In the genomic region with DNA sequence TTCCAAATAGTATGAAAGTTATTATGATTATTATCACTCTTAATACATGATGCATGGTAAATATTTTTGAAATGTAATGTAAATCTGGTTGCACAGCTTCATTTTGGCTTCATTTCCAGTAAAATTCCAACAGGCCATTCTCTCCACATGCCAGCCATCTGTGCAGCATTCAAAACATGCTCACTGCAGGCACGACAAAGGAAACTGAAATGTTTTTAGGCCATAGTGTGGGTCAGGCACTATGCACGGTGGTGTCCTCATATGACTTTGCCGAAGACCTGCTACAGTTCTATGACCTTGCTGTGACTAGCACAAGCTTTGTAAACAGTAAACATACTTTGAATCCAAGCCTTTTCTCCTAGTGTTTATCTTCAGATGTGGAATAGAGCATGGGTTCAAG, we compare ENCODE assay signal across 30 mouse cellular contexts.
A peak's percentile ranks its signal among the peaks of the same experiment; 100 is the strongest.
DNase-seq lines count a peak whose midpoint lies in the region; ATAC-seq and TF ChIP-seq lines count a peak whose summit lies in the region.
"Had no signal": no experiment of that assay in that cellular context is flagged by ENCODE, and none has a peak within 500 bp of the region (broad histone marks: within the 10 kb centered on the region; RNA-seq: fewer than 3 reads in every experiment).

No protein-coding gene starts in this region.

- no peak for TF ChIP-seq CTCF in lung, embryonic 14.5 days (IDR thresholded peaks at IDR 0.05; ENCODE audit: low read depth)

- H3K4me2 ChIP-seq in lung, embryonic 14.5 days: no peak overlapping the region
- H3K4me2 ChIP-seq: embryonic facial prominence, embryonic 15.5 days; heart, embryonic 12.5 days; hindbrain, embryonic 15.5 days; midbrain, embryonic 11.5 days; neural tube, embryonic 12.5 days had no signal

- ATAC-seq in cerebellum, adult (ENCODE audit: insufficient number of reproducible peaks, low FRiP score, low TSS enrichment): peak; percentile 80
- ATAC-seq in lung, embryonic 14.5 days (ENCODE audit: insufficient read depth): peak; percentile 69; the same call in 1 of the 2 replicates
- ATAC-seq: forebrain, embryonic 16.5 days; inflammation-experienced regulatory T-cells, adult 6 months; midbrain, embryonic 16.5 days had no signal

- H3K27me3 ChIP-seq in lung, embryonic 14.5 days (ENCODE audit: insufficient read depth, low read length): no peaks in the 10 kb centered on the region
- H3K27me3 ChIP-seq: CH12.LX; embryonic facial prominence, embryonic 15.5 days; heart, embryonic 12.5 days; hindbrain, embryonic 15.5 days; neural tube, embryonic 12.5 days had no signal

- no peak overlapping the region for H3K4me3 ChIP-seq in lung, embryonic 14.5 days (ENCODE audit: low read depth, low read length)
- H3K4me3 ChIP-seq: embryonic facial prominence, embryonic 15.5 days; gastrocnemius, adult 2 months; heart, embryonic 12.5 days; hindbrain, embryonic 10.5 days; hindbrain, embryonic 15.5 days; myocyte; neural tube, embryonic 12.5 days had no signal

- no peak for DNase-seq in cerebellum, postnatal 4 days (ENCODE audit: low spot score in 2 of 2)
- DNase-seq in lung, embryonic 14.5 days: peak; percentile 48
- no peak for DNase-seq in lung, postnatal 10 days
- peak; percentile 54 to 65 for DNase-seq in cerebellum, postnatal 10 days
- no peak for DNase-seq in MN1 (ENCODE audit: low spot score)
- no peak for DNase-seq in heart, adult 9 months (ENCODE audit: low spot score in 2 of 2)
- DNase-seq in thymus, postnatal 36 days: no peak
- DNase-seq: adrenal gland, adult 8-10 months; gastrocnemius, adult 2 months; gastrocnemius, postnatal 36 days; heart, adult 18-20 months; kidney, adult 11 months; kidney, postnatal 14 days; lung, adult 2 months; right cerebral cortex, adult 18-20 months; spleen, adult 18-20 months; thymus, postnatal 14 days had no signal

- no peaks in the 10 kb centered on the region for H3K36me3 ChIP-seq in lung, embryonic 14.5 days (ENCODE audit: insufficient read depth)
- H3K36me3 ChIP-seq: embryonic facial prominence, embryonic 15.5 days; heart, embryonic 12.5 days; hindbrain, embryonic 10.5 days; hindbrain, embryonic 15.5 days; neural tube, embryonic 12.5 days had no signal

- H3K9ac ChIP-seq in lung, embryonic 14.5 days: no peak overlapping the region
- H3K9ac ChIP-seq: embryonic facial prominence, embryonic 15.5 days; heart, embryonic 12.5 days; hindbrain, embryonic 15.5 days; liver, embryonic 14.5 days; neural tube, embryonic 12.5 days had no signal

- 43% methylated on average over 3 of the region's 3 CpGs for WGBS in lung, embryonic 14.5 days

- H3K4me1 ChIP-seq in lung, embryonic 14.5 days (ENCODE audit: insufficient read depth): no peaks in the 10 kb centered on the region
- H3K4me1 ChIP-seq: embryonic facial prominence, embryonic 15.5 days; heart, embryonic 12.5 days; hindbrain, embryonic 10.5 days; neural tube, embryonic 12.5 days had no signal

- no peaks in the 10 kb centered on the region for H3K9me3 ChIP-seq in lung, embryonic 14.5 days (ENCODE audit: low read depth, low read length)
- H3K9me3 ChIP-seq: embryonic facial prominence, embryonic 15.5 days; heart, embryonic 12.5 days; hindbrain, embryonic 10.5 days; hindbrain, embryonic 15.5 days; neural tube, embryonic 12.5 days had no signal

- H3K27ac ChIP-seq in lung, embryonic 14.5 days (ENCODE audit: low read depth): no peak overlapping the region
- H3K27ac ChIP-seq: embryonic facial prominence, embryonic 15.5 days; gastrocnemius, adult 2 months; hindbrain, embryonic 10.5 days; hindbrain, embryonic 15.5 days; liver, embryonic 14.5 days; neural tube, embryonic 12.5 days had no signal

Comparison
In these comparisons a context has a peak if more than half of its experiments do, and no peak if none do; other contexts are left out.
1. DNase-seq: peak in lung, embryonic 14.5 days (single experiment) and cerebellum, postnatal 10 days (2 of 2); none in cerebellum, postnatal 4 days (0 of 2), lung, postnatal 10 days (single experiment), MN1 (single experiment), heart, adult 9 months (0 of 2) and thymus, postnatal 36 days (0 of 2).